Mouse (Mus musculus) liver, embryonic 15.5 days (tissue): ENCODE measurements around the gene Tub. TPM values are rescaled to one million over a fixed set of nuclear protein-coding genes. Genes with fewer than 3 reads are reported as not detected.

Experiments used
- ATAC-seq: fragments of 200-750 bp; cut with Nextera tagmentation; 2 replicates; pipeline ENCODE4 v1.8.0; 2017; ENCODE audit warnings: moderate number of reproducible peaks, mild to moderate bottlenecking, moderate library complexity; ENCODE audit not compliant: insufficient read depth
- H3K27ac ChIP-seq: fragments of 300-500 bp; sonication (generic); replicated peaks from 2 replicates; pipeline ENCODE4 v1.5.1; 2015; ENCODE audit warnings: mild to moderate bottlenecking, inconsistent platforms
- H3K27me3 ChIP-seq: fragments of 300-500 bp; sonication (generic); 2 replicates; pipeline ENCODE4 v1.6.1; 2015; ENCODE audit warnings: mild to moderate bottlenecking, inconsistent platforms
- H3K36me3 ChIP-seq: fragments of 300-500 bp; sonication (generic); replicated peaks from 2 replicates; pipeline ENCODE4 v1.6.1; 2015; ENCODE audit warnings: moderate library complexity, mild to moderate bottlenecking, inconsistent platforms
- H3K4me1 ChIP-seq: fragments of 300-500 bp; sonication (generic); replicated peaks from 2 replicates; pipeline ENCODE4 v1.6.1; 2015; ENCODE audit warnings: inconsistent platforms
- H3K4me2 ChIP-seq: fragments of 300-500 bp; sonication (generic); 2 replicates; pipeline ENCODE4 v1.6.1; 2015; ENCODE audit warnings: moderate library complexity, mild to moderate bottlenecking, inconsistent platforms
- H3K4me3 ChIP-seq: fragments of 300-500 bp; sonication (generic); replicated peaks from 2 replicates; pipeline ENCODE4 v1.5.1; 2015; ENCODE audit warnings: mild to moderate bottlenecking, inconsistent platforms
- H3K9ac ChIP-seq: fragments of 300-500 bp; sonication (generic); 2 replicates; pipeline ENCODE4 v1.6.1; 2015; ENCODE audit warnings: moderate library complexity, mild to moderate bottlenecking, inconsistent platforms
- H3K9me3 ChIP-seq: fragments of 300-500 bp; sonication (generic); replicated peaks from 2 replicates; pipeline ENCODE4 v1.6.1; 2016; ENCODE audit warnings: inconsistent platforms
- WGBS: fragments of 180-500 bp; shearing (Covaris S2); methylation state at CpG from one replicate; pipeline ENCODE4 v1.1.7; 2015; ENCODE audit warnings: mixed read lengths; ENCODE audit not compliant: insufficient replicate concordance; 5-methylcytosine and 5-hydroxymethylcytosine counted together
- polyA plus RNA-seq: library from polyadenylated mRNA; unstranded; fragments of >200 nt; fragmentation: Nextera tagmentation; extraction: Ambion mirVana; gene quantifications from 2 replicates; pipeline ENCODE4 v1.2.1, GENCODE M21; 2015

Gene Tub
- polyA plus RNA-seq, 1 experiment from 2014 or later, result 0.05 TPM

DNA sequence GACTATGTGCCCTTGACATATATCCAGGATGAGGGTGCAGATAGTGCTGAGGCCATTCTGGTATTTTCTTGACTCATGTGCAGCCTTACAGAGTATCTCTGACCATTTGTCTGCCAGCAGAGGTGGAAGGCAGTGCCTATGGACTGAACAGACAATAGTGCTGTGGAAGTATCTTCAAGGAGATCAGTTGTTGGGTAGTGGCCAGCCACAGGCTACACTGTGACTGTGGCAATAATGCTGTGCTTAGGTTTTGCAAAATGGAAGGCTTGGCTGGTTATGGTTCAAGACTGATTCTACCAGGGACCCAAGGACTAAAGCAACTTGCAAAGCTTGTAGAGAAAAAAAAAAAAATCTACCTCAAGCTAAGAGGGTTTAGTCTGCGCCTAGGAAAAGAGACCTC lies 62.4 kb downstream of the Tub start:
- no peak overlapping the region for H3K4me2 ChIP-seq

DNA sequence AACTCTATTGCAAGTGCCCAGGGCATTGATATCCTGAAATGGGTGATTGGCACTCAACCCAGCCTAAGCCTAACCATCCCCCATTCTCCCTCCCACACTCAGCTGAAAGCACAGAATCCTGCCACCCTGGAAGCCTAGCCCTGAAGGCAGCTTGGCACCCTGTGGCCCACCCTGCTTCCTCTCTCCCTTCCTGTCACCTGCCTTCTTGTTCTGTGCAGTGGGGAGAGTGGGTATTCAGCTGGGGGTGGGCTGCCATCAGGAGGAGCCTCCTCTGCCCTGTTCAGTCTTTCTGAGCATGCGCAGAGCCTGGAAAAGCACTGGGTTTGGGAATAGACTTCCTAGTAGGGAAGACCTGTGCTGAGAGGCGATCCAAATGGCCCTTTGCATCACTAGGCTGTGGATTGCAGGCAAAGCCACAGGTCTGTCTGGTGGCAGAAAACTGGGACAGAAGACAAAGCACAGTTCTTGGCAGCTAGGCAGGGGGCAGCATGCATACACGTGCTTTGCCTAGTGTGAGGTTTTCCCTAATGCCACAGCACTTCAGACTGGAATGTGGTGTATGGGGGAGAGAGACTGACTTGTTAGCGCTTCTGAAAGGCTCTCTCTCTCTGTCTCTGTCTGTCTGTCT lies 63.0 kb downstream of the Tub start:
- no peak overlapping the region for H3K4me2 ChIP-seq
- H3K36me3 ChIP-seq, result no peaks in the 10 kb centered on the region
- H3K9ac ChIP-seq, result no peak overlapping the region
- H3K9me3 ChIP-seq, result no peaks in the 10 kb centered on the region
- ATAC-seq, result no peak
- peaks cover 52% of the 10 kb centered on the region for H3K27me3 ChIP-seq
- no peaks in the 10 kb centered on the region; the same call in 1 of the 2 replicates for H3K4me1 ChIP-seq
- H3K27ac ChIP-seq, result no peak overlapping the region
- 40% methylated on average over 4 of the region's 4 CpGs for WGBS
- no peak overlapping the region for H3K4me3 ChIP-seq

More for the DNA sequence above, 62.4 kb downstream of the Tub start:
- Histone ChIP-seq H3K4me1 (no peaks in the 10 kb centered on the region; the same call in 1 of the 2 replicates), H3K9ac (no peak overlapping the region), H3K9me3 (no peaks in the 10 kb centered on the region), H3K4me3 (no peak overlapping the region), H3K27me3 (peaks cover 52% of the 10 kb centered on the region), H3K27ac (no peak overlapping the region), H3K36me3 (no peaks in the 10 kb centered on the region)
- no peak for ATAC-seq
- WGBS, result 62% methylated on average over 1 of the region's 1 CpGs

DNA sequence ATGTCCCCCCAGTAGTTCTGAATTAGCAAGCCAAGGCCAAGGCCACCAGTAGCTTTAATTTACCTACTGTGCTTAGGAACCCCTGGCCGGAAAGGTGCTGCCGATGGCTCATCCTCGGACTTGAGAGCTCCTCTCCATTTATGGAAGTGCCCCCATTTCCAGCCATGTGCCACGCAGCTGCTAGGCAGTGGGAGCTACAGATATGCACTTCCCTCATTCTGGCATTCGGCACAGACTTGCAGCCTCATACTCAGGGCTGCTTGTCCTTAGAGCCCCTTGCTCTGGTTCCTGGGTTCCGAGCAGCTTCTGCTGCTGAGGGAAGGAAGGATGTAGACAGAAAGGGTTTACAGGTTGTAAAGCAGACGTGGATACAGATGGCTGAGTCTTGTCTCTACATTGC lies 64.7 kb downstream of the Tub start:
- no peak for ATAC-seq
- Histone ChIP-seq H3K36me3 (no peaks in the 10 kb centered on the region), H3K27me3 (peaks cover 39% of the 10 kb centered on the region), H3K9ac (no peak overlapping the region), H3K9me3 (no peaks in the 10 kb centered on the region), H3K4me3 (no peak overlapping the region), H3K27ac (no peak overlapping the region), H3K4me2 (no peak overlapping the region), H3K4me1 (no peaks in the 10 kb centered on the region; the same call in 1 of the 2 replicates)
- 56% methylated on average over 7 of the region's 7 CpGs for WGBS

DNA sequence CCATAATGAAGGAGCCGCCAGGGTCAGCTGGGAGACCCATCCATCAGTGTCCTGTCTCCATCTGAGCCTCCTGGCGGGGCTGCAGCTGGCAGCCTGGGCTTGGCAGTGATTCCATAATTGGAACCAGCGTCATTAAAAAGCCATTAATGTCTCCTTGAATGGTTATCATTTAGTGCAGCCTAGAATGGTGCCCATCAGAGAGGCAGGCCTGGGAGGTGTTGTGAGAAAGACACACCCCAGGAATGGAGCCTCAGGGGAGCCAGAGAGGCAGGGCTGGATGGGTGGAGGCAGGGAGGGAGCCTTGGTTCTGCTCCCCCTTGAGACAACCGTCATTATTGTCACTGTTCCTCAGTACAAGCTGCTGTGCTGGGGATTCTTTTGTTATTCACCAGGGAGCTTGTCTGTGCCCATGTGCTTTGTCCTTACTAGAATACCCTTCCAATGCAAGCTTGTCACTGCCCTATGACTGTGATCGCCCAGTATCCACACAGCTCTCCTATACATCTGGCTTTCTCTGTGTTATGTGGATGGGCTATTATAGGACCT lies 66.3 kb downstream of the Tub start:
- Histone ChIP-seq H3K9ac (no peak overlapping the region), H3K36me3 (no peaks in the 10 kb centered on the region), H3K4me3 (no peak overlapping the region), H3K27me3 (peaks cover 23% of the 10 kb centered on the region), H3K27ac (no peak overlapping the region), H3K4me2 (no peak overlapping the region), H3K9me3 (no peaks in the 10 kb centered on the region), H3K4me1 (no peaks in the 10 kb centered on the region)
- WGBS, result 46% methylated on average over 5 of the region's 5 CpGs
- ATAC-seq, result no peak

DNA sequence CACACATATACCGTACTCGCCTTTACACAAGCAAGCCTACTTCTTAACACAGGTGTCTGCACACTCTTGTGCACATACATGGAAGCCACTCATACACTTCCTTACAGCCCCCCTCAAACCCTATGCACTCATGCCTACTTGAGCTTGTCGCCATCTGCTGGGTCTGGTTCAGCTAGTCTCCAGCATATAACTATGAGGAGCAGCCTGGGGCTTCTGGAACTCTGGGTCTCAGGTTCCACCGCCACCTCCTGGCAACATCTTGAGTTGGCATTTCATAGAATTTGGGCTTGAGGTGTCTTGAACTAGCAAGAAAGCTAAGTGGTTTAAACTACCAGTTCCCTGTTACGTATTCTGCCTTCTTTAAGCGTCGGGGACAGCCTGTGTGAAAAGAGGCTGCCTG lies 69.1 kb downstream of the Tub start:
- Histone ChIP-seq H3K36me3 (no peaks in the 10 kb centered on the region), H3K27ac (no peak overlapping the region), H3K4me3 (no peak overlapping the region), H3K4me2 (no peak overlapping the region), H3K4me1 (no peaks in the 10 kb centered on the region), H3K27me3 (0 out of 2 replicates have a peak, but pooled peaks cover 3% of the 10 kb centered on the region), H3K9me3 (no peaks in the 10 kb centered on the region), H3K9ac (no peak overlapping the region)
- WGBS, result 69% methylated on average over 7 of the region's 7 CpGs
- no peak for ATAC-seq

DNA sequence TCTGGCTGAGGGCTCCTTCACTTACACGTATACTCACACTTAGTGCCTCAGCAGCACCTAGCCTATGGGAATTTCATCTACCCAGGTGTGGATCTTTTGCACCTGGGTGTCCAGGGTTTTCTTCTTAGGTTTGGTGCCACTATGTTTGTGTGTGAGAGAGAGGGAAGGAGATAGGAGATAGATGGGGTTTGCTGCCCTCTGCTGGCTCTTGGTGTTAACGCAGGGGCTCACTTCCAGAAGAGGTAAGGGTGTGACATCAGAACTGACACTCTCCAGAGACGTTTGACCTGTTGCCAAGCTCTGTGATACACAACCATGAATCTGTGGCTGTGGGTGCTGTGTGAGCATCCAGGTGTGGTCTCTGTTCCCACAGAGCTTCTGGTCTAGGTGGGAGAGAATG lies 71.3 kb downstream of the Tub start:
- Histone ChIP-seq H3K4me1 (no peaks in the 10 kb centered on the region), H3K27ac (no peak overlapping the region), H3K36me3 (no peaks in the 10 kb centered on the region), H3K4me3 (no peak overlapping the region), H3K9me3 (no peaks in the 10 kb centered on the region), H3K27me3 (no peaks in the 10 kb centered on the region), H3K4me2 (no peak overlapping the region), H3K9ac (no peak overlapping the region)
- 21% methylated on average over 3 of the region's 3 CpGs for WGBS
- no peak for ATAC-seq

DNA sequence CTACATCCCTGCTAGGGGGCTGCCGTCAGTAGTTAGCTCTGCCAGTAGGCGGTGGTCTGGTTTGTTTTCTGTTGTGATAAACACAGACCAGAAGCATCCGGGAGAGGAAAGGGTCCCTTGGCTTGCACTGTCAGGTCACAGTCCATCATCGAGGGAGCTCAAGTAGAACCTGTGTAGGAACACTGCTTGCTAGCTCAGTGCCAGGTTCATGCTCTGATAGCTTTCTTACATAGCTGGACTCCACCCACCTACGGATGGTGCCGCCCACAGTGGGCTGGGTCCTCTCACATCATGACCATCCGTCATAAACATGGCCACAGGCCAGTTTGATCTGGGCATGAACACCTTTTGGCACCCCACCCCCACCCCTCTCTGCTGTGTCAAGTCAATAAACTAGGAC lies 75.6 kb downstream of the Tub start:
- Histone ChIP-seq H3K9me3 (no peaks in the 10 kb centered on the region), H3K4me2 (no peak overlapping the region), H3K9ac (no peak overlapping the region), H3K27me3 (no peaks in the 10 kb centered on the region), H3K27ac (no peak overlapping the region), H3K4me1 (no peaks in the 10 kb centered on the region), H3K4me3 (no peak overlapping the region), H3K36me3 (no peaks in the 10 kb centered on the region)
- WGBS, result 67% methylated on average over 7 of the region's 7 CpGs
- no peak for ATAC-seq

DNA sequence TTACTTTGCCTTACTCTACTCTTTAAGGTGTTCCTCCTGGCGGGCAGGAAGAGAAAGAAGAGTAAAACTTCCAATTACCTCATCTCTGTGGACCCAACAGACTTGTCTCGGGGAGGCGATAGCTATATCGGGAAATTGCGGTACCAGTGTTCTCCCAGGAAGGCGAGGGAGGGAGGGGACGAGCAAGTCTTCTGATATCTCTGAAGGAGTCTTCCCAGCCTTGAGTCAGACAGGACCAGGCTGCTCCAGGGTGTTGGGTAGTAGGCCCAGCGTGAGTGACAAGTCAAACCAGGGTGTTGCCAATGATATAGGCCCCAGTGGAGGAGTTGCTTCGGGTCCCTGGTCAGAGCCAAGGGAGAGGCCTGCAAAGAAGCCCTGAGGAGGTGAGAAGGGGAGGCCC lies 76.8 kb downstream of the Tub start:
- Histone ChIP-seq H3K36me3 (no peaks in the 10 kb centered on the region), H3K9me3 (no peaks in the 10 kb centered on the region), H3K4me3 (no peak overlapping the region), H3K4me2 (no peak overlapping the region), H3K4me1 (no peaks in the 10 kb centered on the region), H3K27ac (no peak overlapping the region), H3K9ac (no peak overlapping the region), H3K27me3 (no peaks in the 10 kb centered on the region)
- WGBS, result 74% methylated on average over 9 of the region's 9 CpGs
- no peak for ATAC-seq

DNA sequence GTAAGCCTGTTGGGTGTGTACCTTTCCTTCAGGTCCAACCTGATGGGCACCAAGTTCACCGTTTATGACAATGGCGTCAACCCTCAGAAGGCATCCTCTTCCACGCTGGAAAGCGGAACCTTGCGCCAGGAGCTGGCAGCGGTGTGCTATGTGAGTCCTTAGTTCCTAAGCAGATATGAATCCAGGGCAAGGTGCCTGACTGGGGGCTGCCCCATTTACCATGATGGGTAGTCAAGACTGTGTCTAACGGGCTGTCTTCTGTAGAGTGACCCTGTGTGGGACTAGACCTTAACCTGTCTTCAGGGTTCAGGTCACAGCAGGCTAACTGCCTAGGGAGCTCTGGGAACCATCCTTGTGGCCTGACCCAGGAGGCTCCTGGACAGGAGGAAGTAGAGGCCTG lies 77.6 kb downstream of the Tub start:
- Histone ChIP-seq H3K27me3 (no peaks in the 10 kb centered on the region), H3K4me2 (no peak overlapping the region), H3K36me3 (no peaks in the 10 kb centered on the region), H3K9ac (no peak overlapping the region), H3K27ac (no peak overlapping the region), H3K4me1 (no peaks in the 10 kb centered on the region), H3K4me3 (no peak overlapping the region), H3K9me3 (no peaks in the 10 kb centered on the region)
- 84% methylated on average over 7 of the region's 7 CpGs for WGBS
- ATAC-seq, result no peak

DNA sequence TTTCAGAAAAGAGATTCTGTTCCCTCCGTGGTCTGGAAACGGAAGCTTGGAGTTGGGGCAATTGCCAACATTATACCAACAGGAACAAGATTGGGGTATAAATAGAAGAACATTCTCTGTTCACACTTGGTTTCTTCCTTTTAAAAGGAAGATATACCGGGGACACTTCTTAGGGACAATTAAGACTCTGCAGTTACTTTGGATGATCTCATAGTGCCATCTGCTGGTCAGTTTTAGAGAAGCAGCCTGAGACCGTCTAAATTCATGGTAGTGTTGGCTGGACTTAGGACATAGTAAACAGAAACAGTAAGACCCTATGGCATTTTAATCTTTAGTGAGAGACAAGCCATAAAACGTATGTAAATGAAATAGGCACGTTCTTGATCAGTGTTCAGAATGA lies 78.1 kb downstream of the Tub start:
- H3K9ac ChIP-seq, result no peak overlapping the region
- H3K9me3 ChIP-seq, result no peaks in the 10 kb centered on the region
- WGBS, result 21% methylated on average over 6 of the region's 6 CpGs
- no peaks in the 10 kb centered on the region for H3K36me3 ChIP-seq
- H3K4me1 ChIP-seq, result no peaks in the 10 kb centered on the region
- no peak overlapping the region for H3K4me2 ChIP-seq
- H3K4me3 ChIP-seq, result no peak overlapping the region
- no peak overlapping the region for H3K27ac ChIP-seq
- ATAC-seq, result no peak
- H3K27me3 ChIP-seq, result no peaks in the 10 kb centered on the region

DNA sequence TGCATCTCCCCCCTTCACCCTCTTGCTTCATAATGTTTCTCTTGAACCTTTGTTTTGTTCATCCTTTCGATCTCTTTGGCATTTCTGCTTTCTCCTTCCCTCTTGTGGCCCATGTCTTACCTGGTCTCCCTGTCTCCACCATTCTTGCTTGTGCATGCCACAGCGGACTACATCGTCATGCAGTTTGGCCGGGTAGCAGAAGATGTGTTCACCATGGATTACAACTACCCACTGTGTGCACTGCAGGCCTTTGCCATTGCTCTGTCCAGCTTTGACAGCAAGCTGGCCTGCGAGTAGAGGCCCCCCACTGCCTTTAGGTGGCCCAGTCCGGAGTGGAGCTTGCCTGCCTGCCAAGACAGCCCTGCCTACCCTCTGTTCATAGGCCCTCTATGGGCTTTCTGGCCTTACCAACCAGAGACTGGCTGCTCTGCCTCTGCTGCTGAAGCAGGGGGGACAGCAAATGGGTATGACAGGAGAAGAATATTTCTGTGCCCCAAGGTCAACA lies 79.9 kb downstream of the Tub start:
- Histone ChIP-seq H3K27ac (no peak overlapping the region), H3K9ac (no peak overlapping the region), H3K4me3 (no peak overlapping the region), H3K27me3 (no peaks in the 10 kb centered on the region), H3K4me1 (no peaks in the 10 kb centered on the region), H3K9me3 (no peaks in the 10 kb centered on the region), H3K4me2 (no peak overlapping the region), H3K36me3 (no peaks in the 10 kb centered on the region)
- no peak for ATAC-seq
- 71% methylated on average over 6 of the region's 6 CpGs for WGBS

DNA sequence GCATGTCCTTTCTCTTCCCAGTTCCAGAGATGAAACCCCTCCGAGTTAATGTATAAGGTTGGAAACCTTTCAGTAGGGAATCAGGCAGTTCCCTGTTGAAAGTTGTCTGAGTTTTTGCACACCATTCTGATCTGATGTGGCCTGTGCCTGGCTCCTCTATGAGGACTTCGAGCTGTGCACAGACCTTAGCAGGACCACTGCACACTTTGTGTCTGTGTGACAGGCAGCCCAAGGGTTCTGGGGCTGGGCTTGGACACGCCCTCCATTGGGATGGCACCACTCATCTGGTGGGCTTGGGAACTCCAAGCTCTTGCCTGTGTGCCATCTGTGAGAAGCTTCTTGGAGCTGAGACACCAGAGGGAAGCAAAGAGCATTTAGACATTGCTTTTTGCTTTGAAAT lies 81.2 kb downstream of the Tub start:
- H3K27me3 ChIP-seq, result no peaks in the 10 kb centered on the region
- no peak overlapping the region for H3K4me3 ChIP-seq
- H3K9me3 ChIP-seq, result no peaks in the 10 kb centered on the region
- no peaks in the 10 kb centered on the region for H3K4me1 ChIP-seq
- H3K36me3 ChIP-seq, result no peaks in the 10 kb centered on the region
- H3K9ac ChIP-seq, result no peak overlapping the region
- H3K4me2 ChIP-seq, result no peak overlapping the region
- no peak overlapping the region for H3K27ac ChIP-seq
- whole genome bisulfite sequencing, result 54% methylated on average over 3 of the region's 3 CpGs
- ATAC-seq, result no peak
